Mouse (Mus musculus): ENCODE results near the gene Kyat3.
A peak's percentile ranks its signal among the peaks of the same experiment; 100 is the strongest.
"Not testable (repeated sequence)": the region's sequence is repeated elsewhere in the genome, so short reads cannot be mapped to it uniquely, and the experiment has no call there.

The Kyat3 gene

DNA sequence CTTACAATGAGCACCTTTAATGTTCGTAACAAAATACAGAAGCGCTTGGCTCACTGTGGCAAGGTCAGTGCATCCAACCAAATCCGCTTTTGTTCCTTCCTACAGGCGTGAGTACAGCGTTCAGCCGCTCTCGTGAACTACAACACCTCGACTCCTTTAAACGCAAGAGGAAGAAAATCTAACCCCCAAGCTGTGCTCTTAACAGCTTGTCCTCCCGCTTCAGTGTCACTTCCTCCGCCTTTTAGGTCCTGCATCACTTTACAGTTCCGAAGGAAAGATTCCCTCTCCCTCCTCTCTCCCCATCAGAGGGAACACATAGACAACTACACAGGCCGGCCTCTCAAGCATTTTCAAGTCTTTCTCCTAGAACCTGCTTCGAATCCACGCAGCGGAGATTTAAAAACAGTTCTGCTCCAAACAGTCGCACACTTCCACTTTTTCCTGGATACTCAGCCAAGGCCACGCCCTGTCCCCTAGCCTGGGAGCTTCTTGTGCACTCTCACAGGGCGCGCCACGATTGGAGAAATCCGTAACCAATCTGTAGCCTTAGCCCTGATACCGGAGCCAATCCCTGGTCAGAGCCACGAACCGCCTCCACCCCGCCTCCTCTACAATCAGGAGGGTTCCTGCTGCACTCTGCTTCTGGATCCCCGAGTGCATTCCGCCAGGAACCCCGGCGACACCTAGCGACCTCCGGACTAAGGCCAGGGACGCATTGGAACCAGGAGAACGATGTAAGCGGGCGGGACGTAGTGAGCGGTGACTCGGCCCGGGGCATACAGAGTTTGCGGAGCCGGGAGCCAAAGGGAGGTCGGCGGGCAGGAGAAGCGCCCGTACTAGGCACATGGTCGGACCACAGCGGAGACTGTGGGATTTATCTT lies at the start of gene Kyat3:
Kyat3 (plus strand) TSS at position 610 of the 881 bp plus-strand sequence.
- DNase-seq (ENCODE audit: low spot score in 2 of 2): peak; percentile 45 to 53

DNA sequence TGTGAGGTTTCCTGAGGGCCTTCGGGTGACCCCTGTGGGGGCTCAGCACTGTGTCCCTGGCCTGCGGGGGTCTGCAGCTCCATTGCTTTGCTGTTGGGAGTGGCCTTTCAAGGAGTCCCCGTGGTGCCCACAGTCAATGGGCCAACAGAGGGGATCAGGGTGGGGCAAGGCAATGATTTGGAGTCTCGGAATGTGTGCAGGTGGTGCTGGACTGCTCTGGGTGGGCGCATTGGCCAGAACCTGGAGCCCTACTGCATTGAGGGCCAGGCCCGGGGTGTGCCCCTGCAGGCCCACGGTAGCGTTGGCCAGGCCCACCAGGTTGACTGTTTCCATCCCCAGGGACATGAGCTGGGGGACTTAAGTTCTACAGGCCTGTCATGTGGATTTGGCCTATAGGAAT lies 36.1 kb upstream of the Kyat3 start:
- DNase-seq (ENCODE audit: low spot score in 2 of 2): no peak

DNA sequence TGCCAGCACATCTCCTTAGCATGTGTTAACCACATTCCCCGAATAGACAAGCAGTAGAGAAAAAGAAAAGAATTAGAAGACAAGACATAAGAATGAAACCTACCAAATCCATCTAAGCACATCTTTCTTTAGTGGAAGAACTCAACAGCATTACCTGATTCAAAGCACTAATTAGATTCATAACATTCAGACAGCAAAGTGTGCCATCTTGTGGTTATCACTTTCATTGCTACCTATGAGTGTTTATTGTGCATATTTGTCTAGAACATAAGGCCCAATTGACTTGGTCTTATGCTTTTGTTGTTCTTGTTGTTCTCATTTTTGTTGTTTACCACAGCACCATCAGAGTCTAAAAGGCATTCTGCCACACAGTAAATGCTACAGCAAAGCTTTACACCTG lies 26.2 kb upstream of the Kyat3 start:
- no peak for DNase-seq (ENCODE audit: low spot score in 2 of 2)

DNA sequence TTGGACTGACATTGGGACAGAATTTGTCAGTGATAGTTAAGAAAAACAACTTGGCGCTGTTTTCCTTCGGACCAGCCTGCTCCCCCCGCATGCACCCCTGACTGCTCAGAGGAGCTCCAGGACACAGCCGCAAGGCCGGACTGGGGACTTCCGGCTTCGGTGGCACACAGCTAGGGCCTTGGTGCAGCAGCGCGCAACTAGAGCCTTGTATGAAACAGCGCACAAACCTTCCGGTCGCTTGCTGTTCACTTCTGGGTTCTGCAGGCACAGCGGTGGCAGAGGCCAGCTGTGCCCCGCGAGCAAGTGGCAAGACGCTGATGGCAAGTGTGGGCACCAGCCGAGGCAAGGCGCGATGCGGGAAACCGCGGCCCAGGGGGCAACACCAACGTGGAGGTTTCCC lies 12.9 kb upstream of the Kyat3 start:
- DNase-seq (ENCODE audit: low spot score in 2 of 2): no peak

DNA sequence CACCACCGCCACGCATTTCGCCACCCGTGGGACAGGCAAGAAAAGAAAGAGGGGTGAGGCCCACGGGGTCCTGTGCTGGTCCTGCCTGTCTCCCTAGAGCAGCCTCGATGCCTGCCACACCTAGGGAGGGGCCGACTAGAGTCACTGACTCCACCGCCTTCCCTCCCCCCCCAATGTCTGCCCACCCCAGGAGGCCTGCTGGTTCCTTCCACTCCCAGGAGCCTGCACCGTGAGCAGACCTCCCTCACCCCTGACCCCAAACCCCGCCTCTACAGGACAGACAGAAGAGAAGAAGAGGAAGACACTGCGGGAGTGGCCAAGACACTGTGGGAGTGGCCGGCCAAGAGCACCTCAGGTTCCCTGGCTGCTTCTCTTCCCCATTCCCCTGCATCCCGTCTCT lies 12.5 kb upstream of the Kyat3 start:
- no peak for DNase-seq (ENCODE audit: low spot score in 2 of 2)

DNA sequence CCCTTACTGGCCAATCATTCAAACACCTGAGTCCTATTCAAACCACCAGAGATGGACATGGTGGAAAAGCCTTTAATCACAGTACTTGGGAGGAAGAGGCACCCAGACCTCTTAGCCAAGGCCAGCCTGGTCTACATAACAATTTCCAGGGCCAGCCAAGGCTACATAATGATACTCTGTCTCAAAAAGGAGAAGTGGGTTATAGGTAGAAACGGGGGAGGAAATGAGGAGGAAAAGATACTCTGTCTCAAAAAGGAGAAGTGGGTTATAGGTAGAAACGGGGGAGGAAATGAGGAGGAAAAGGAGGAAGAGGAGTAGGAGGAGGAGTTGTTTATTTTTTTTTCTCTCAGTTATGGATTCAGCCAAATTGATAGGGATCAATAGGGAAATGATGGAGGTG lies 4.3 kb upstream of the Kyat3 start:
- no peak for DNase-seq (ENCODE audit: low spot score in 2 of 2)

DNA sequence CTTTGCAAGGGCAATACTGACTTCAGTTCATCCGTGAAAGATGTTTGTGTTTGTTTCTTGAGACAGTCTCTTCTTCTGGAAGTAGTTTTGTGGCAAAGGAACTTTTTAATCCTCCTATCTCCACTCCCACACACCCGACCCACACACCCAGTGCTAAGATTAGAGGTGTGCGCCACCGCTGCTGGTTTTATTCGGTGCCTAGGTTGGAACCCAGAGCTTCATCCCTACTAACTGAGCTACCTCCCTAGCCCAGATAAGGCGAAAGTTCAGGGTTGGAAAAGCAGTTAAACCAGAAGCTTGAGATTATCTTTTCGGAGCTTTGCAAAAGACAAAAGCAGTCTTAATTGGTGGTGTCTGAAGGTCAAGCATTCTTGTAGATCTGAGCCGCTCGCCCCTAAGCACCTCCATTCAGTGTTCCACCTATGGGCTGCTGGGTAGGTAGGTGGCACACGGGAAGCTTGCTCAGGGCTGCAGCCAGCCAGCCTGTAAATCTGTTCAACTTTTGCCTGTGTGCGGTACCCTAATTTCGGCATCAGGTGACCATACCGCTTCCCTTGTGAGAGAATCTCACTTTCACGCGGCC lies 647 bp downstream of the Kyat3 start:
- no peak for DNase-seq (ENCODE audit: low spot score in 2 of 2)

DNA sequence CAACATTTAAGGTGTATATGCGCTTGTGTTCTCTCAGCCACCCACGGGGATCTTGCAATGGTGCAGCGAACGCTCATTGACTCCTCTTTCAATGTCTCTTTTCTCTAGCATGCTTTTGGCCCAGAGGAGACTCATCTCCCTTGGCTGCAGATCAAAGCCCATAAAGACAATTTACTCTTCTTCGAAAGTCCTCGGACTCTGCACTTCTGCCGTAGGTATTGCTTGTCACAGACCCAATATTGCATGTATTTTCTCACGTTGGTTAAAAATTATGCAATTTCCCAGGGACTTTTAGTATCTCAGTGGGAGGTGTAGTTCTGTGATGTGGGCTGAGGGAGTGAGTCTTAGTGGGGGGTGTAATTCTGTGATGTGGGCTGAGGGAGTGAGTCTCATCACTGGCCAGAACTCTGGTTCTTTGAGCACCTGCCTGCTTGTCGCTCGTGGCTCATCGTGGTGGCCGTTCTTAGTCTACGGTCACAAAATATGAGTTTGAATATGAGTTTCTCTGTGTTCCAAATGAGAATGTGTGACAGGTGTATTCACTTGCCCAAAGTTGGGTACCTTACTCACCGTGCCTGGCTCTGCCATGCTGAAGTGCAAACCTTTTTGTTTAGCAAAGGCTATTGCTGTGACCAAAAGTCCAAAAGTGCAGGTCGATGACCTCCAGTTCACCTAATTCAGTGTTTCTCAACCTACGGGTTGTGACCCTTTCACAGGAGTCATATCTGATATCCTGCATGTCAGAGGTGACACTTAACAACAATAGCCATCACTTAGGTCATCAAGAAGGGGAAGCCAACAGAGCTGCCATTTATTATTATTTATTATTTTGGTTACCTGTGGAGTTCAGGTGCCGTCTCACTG lies 6.0 kb downstream of the Kyat3 start:
- peak in 1 of 2 experiments; percentile 24 for DNase-seq (ENCODE audit: low spot score in 2 of 2)

DNA sequence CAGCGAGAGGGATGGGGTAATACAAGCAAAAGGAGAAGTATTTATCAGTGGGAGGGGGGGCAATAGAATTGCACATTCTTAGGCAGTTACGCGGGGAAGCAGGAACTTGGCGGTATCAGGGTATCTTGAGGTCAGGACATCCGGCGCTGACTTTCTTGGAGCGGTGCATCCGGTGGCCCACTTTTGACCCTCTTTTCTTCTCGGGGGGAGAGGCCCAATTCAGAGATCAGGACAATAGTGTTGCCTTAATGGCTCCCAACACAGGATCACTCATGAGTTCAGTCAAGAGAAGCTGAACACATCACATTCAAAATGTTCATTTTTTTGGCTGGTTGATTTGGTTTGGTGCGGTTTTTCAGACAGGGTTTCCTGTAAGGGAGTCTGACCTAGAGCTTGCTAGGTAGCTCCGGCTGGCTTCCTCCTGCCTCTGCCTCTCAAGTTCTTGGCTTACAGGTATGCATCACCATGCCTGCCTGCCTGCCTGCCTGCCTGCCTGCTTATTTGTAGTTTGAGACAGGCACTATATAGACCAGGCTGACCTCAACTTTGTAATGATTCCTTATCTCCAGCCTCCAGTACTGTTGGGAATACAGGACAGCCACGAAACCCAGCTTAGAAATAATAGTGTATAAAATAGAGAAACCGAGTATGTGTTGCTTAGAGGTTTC lies 7.5 kb downstream of the Kyat3 start:
- not testable (repeated sequence) for DNase-seq (ENCODE audit: low spot score in 2 of 2)

DNA sequence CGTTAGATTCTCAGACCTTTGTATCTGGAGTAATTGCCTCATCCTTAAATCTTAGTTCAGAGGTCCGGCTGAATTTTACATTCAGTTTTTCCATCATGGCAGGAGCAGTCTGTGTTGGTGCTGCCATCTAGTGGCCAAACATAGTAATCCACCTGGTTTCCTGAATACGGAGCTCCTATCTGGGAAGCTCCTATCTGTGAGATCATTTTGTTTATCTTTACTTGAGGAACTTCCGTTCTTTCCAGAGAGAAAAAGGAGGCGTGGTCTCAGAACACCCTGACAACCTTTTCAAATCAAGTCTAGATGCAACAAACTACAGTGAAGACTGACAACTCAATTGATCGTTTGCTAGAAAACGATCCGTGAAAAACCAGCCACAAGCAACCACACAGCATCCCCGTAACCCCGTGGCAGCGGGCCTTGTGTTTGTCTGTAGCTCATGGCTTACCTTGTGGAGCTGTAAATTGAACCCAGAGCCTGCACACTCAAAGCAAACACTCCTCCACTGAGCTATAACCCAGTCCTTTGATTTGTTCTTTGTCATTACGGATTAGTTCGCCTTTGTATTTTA lies 8.1 kb downstream of the Kyat3 start:
- DNase-seq (ENCODE audit: low spot score in 2 of 2): peak; percentile 43 to 50

DNA sequence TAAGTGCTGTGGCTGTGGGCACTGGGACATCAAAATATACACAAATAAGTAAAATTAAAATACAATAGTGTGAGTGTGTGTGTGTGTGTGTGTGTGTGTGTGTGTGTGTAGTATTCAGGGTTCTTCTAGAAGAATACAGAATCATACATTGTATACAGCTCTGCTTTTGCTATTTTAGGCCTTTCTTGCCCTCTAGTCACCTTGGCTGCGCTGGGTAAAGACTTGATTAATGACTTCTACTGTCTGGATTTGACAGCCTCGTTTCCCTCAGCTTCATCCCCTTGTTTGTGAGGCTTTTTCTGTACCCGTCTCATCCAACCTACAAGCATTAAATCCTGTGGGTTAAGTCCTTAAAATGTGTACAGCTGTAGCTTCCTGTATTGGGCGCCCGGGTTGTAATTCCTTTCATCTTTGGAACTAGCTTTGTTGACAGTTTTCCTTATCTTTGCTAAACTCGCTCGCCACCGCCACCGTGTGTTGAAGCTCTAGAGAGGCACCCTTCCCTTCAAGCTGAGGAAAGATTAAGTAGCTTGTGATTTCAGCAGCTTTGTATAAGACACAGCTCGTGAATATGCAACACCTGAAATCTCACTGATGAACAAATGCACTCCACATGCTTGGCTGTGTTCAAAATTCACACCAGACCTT lies 9.6 kb downstream of the Kyat3 start:
- DNase-seq (ENCODE audit: low spot score in 2 of 2): peak in 1 of 2 experiments; percentile 18

DNA sequence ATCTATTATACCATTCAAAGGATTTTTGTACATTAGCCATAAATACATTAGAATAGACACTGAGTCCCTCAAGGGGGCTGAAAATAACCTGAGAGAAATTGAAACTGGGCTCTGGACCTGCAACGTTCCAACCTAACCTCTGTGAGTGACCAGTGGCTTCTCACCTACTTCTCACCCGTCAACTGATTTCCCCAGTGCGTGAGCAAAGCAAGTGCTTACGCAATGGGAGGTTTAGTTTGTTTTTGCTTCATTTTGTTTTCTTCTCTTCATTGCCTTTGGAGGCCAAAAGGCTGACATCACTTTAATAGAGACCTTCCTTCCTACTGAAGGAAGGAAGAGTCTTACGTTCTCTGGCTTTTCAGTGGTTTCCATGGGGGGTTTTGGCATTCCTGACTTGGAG lies 10.5 kb downstream of the Kyat3 start:
- peak in 1 of 2 experiments; percentile 18 for DNase-seq (ENCODE audit: low spot score in 2 of 2)

DNA sequence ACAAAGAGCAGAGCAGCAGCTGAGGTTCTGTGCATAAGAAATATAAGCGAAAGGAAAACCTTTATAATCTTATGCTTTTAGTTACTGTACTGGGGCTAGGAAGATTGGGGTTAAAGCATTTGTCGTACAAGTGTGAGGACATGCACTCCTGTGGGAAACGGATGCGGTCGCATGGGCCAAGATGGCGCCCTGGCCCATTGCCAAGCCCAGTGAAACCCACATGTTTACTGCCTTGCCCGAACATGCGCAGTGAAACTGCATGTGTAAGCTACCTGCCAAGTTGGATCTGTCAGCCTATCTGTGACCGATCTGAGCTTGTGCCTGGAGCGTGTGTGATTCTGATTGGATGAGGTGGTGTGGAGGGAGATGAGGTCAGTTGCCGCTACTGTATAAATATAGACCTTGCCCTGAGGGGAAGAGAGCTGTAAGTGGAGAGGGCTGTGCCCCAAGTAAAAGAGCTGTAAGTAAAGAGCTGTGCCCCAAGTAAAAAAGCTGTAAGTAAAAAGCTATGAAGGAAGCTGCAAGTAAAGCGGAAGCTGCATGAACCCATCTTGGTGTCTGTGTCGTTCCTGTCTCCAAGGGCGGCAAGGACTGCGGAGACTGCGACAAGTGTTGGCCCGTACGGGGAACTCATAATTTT lies 11.7 kb downstream of the Kyat3 start:
- not testable (repeated sequence) for DNase-seq (ENCODE audit: low spot score in 2 of 2)

DNA sequence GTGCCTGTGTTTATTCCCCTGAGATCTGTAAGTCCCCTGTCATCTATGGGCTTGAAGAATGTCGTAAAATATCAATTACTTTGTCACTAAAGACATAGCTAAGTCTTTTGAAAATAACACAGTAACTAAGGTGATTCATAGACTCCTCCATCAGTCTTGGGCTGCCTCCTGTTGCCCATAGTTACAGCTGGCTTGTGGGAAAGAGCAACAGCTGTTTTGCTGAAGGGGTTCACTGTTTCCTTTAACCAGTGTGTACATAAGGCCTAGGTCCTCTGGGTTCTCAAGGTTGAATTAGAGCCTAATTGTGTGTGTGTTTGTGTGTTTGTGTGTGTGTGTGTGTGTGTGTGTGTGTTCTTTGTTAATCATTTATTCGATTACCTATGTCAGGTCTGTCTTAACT lies 24.6 kb downstream of the Kyat3 start:
- DNase-seq (ENCODE audit: low spot score in 2 of 2): no peak

DNA sequence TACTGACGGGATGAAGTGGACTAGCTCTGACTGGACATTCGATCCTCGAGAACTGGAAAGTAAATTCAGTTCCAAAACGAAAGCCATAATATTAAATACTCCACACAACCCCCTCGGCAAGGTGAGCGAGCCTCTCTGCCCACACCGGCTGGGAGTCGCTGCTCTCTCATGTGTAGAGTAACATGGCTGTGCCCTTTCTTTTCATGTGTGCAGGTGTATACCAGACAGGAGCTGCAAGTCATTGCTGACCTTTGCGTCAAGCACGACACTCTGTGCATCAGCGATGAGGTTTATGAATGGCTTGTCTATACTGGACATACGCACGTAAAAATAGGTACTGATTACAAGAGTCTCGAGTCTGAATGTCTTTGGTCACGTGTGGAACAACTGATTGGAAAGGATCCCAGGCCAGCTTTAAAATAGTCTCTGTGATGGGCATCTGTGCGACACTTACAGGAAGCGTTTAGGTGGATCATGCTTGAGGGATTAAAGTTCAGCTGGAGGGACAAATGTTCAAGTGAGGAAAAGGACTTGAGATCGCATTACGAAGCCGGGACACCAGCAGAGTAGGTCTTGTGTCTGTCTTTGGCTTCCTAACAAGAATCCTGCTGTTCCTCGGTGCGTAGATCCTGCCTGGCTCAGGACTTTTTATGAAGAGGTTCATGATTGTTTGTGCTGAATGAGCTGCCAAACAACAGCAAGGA lies 25.3 kb downstream of the Kyat3 start:
- DNase-seq (ENCODE audit: low spot score in 2 of 2): no peak

DNA sequence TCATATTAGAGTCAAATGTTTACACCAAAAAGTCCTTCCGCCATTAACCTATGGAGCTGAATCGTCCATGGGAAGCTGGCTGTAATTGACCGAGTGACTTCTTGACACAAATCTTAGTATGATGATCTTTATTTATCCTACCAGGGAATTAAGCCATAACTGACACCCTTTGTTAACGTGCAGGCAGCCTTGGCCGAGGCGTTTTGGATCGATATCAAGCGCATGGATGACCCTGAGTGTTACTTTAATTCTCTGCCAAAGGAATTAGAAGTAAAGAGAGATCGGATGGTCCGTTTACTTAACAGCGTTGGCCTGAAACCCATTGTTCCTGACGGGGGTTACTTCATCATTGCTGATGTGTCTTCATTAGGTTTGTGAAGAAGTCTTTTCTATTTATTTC lies 33.4 kb downstream of the Kyat3 start:
- DNase-seq (ENCODE audit: low spot score in 2 of 2): no peak

DNA sequence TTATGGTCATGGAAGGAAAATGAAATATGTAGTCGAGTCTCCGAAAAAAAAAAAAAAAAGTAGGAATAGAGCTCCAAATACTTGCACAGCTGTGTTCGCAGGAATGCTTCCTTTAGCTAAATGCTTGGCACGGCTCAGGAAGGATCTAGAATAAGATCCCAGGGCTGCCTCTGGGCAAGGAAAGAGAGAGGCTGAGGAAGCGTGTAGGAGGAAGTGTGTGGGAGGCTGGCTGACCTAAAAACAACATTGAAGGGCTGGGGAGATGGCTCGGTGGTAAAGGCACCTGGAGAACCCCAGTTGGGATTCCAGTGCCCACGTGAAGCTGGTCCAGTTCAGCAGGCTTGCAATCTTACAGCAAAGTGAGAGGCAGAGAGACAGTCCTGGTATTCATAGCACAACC lies 40.0 kb downstream of the Kyat3 start:
- DNase-seq (ENCODE audit: low spot score in 2 of 2): no peak

DNA sequence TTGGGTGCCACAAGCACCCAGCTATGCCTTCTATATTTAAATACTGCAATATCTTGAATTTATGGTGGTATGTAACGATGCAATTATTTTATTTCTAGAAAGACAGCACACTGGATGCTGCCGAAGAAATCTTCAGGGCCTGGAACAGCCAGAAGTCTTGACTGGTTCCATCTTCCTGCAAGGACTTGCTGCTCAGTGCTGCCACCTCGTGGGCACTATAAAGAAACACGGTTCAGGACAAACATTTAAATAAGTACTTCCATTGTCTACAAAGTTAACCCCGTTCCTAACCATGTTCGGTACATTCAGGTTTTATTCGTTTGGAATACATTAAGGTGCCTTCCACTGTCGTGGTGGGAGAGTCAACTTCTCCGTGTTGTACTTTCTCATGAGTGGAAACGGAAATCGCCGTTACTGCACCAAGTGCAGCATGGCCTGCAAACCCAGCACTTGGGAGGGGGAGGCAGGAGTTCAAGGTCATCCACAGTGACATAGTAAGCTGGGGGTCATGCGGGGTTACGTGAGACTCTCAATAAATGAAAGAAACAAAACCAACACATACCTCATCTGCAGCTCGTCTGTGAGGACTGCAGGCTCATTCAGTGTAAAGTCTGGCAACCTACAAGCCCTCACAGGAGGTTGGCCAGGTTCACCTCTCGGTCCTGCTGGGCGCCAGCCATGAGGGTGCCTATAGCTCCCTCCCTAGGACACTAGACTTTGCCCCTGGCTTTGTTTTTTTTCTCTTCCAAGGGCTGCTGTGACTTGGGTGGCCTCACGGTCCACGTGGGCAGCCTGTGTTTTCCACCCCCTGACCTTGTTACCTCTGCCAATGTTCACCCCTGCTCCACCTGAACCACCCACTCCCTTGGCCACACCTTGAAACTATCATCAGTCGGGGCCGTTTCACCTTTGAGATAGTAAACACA lies 43.4 kb downstream of the Kyat3 start:
- DNase-seq (ENCODE audit: low spot score in 2 of 2): peak; percentile 17 to 27

DNA sequence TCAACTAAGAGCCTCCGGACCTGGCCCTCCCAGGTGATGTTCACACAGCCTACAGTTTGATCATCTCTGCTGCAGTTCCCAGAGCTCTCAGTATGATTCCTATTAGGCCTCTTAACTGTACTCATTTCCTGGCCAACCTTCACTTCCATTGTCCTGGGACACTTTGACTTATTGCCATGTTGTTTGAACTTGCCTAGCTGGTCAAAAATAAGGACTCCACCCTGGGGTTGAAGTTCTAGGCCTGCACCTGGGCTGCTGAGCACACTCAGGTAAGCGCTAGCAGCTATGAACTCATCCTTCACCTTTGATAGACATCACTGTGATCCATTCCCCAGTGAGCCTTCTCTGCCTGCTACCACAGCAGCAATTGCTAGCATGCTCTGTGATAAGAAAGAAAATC lies 44.2 kb downstream of the Kyat3 start:
- no peak for DNase-seq (ENCODE audit: low spot score in 2 of 2)
